Mouse (Mus musculus) ES-E14 (cell line): Measurements from ENCODE around the gene Oxa1l.

Experiments used
- HCFC1 ChIP-seq: IDR thresholded peaks from 2 replicates; pipeline ENCODE4 v1.6.1; 2012; ENCODE audit warnings: low read length, inconsistent platforms, borderline replicate concordance; ENCODE audit not compliant: insufficient read depth
- ZNF384 ChIP-seq: IDR thresholded peaks from 2 replicates; pipeline ENCODE4 v1.6.1; 2012; ENCODE audit warnings: low read depth, low read length, inconsistent platforms

- TF ChIP-seq HCFC1 (no peak), ZNF384 (no peak)
Observed at GRCm38 (mm10) chr14:54393794-54394193, 33.2 kb downstream of the Oxa1l start.
